In genomic region chr17:11854571-11854970, GRCm38 (mm10) we compare ENCODE assay signal across 17 mouse cellular contexts.
DNase-seq lines count a peak whose midpoint lies in the region; ATAC-seq lines count a peak whose summit lies in the region.
"Had no signal": no experiment of that assay in that cellular context is flagged by ENCODE, and none has a peak within 500 bp of the region (broad histone marks: within the 10 kb centered on the region; RNA-seq: fewer than 3 reads in every experiment).

No protein-coding gene starts in this region.

- no peaks in the 10 kb centered on the region for H3K36me3 ChIP-seq in heart, embryonic 10.5 days
- no peaks in the 10 kb centered on the region for H3K36me3 ChIP-seq in liver, embryonic 11.5 days (ENCODE audit: control insufficient read depth, insufficient read depth, low read length)
- H3K36me3 ChIP-seq: embryonic facial prominence, embryonic 12.5 days; hindbrain, embryonic 13.5 days had no signal

- no peak overlapping the region for H3K4me2 ChIP-seq in liver, embryonic 11.5 days
- H3K4me2 ChIP-seq: embryonic facial prominence, embryonic 12.5 days; forebrain, embryonic 13.5 days; hindbrain, embryonic 13.5 days had no signal

- WGBS in heart, embryonic 10.5 days: 83% methylated on average over 10 of the region's 10 CpGs
- WGBS in liver, embryonic 11.5 days: 78% methylated on average over 10 of the region's 10 CpGs

- H3K4me1 ChIP-seq in heart, embryonic 10.5 days: no peaks in the 10 kb centered on the region
- H3K4me1 ChIP-seq in liver, embryonic 11.5 days (replicated peaks; ENCODE audit: control insufficient read depth, insufficient read depth, low read length): no peaks in the 10 kb centered on the region
- H3K4me1 ChIP-seq: forebrain, embryonic 13.5 days; hindbrain, embryonic 13.5 days had no signal

- peak; percentile 24 for DNase-seq in heart, embryonic 10.5 days (ENCODE audit: low spot score)
- DNase-seq in heart, postnatal 10 days: no peak
- DNase-seq in liver, embryonic 11.5 days (ENCODE audit: low spot score): peak; percentile 20
- DNase-seq in liver: no peak
- peak; percentile 32 to 52 for DNase-seq in kidney, postnatal 36 days
- DNase-seq in layer of hippocampus, postnatal 25 days (ENCODE audit: extremely low spot score in 1 of 2, low spot score in 1 of 2): no peak
- DNase-seq: adrenal gland, postnatal 14 days; cerebellum, adult 11-12 months; cerebellum, adult 9-10 months; cerebellum, postnatal 25 days; forebrain, postnatal 0 days; gastrocnemius, postnatal 14 days; heart, postnatal 14 days had no signal

- no peak overlapping the region for H3K27ac ChIP-seq in heart, embryonic 10.5 days
- no peak overlapping the region for H3K27ac ChIP-seq in liver, embryonic 11.5 days (ENCODE audit: low read depth, low read length)
- H3K27ac ChIP-seq: embryonic facial prominence, embryonic 12.5 days; forebrain, embryonic 13.5 days; hindbrain, embryonic 13.5 days had no signal

- intact Hi-C loops in heart, postnatal 10 days (cut with DNase I): no loop called here

- no peaks in the 10 kb centered on the region for H3K9me3 ChIP-seq in heart, embryonic 10.5 days
- H3K9me3 ChIP-seq in liver, embryonic 11.5 days (ENCODE audit: control insufficient read depth, low read length): no peaks in the 10 kb centered on the region
- H3K9me3 ChIP-seq: embryonic facial prominence, embryonic 12.5 days; forebrain, embryonic 13.5 days; hindbrain, embryonic 13.5 days had no signal

- no peak overlapping the region for H3K4me3 ChIP-seq in heart, embryonic 10.5 days
- no peak overlapping the region for H3K4me3 ChIP-seq in liver, embryonic 11.5 days (ENCODE audit: low read depth, low read length)
- H3K4me3 ChIP-seq: embryonic facial prominence, embryonic 12.5 days; forebrain, embryonic 13.5 days; hindbrain, embryonic 13.5 days had no signal

- ATAC-seq in liver, embryonic 11.5 days (replicated peaks; ENCODE audit: low FRiP score): no peak
- no peak for ATAC-seq in erythroblast, adult 5-6 weeks (replicated peaks; ENCODE audit: low FRiP score, poor library complexity, severe bottlenecking)
- ATAC-seq: forebrain, embryonic 13.5 days; forebrain, postnatal 0 days had no signal

- H3K27me3 ChIP-seq in heart, embryonic 10.5 days (ENCODE audit: insufficient read depth, poor library complexity, severe bottlenecking): no peaks in the 10 kb centered on the region
- no peaks in the 10 kb centered on the region for H3K27me3 ChIP-seq in liver, embryonic 11.5 days (replicated peaks; ENCODE audit: control insufficient read depth, insufficient read depth, low read length)
- H3K27me3 ChIP-seq: embryonic facial prominence, embryonic 12.5 days; forebrain, embryonic 13.5 days; hindbrain, embryonic 13.5 days had no signal

- no peak overlapping the region for H3K9ac ChIP-seq in liver, embryonic 11.5 days (ENCODE audit: low read depth, low read length)
- H3K9ac ChIP-seq: embryonic facial prominence, embryonic 12.5 days; forebrain, embryonic 13.5 days; forebrain, postnatal 0 days; hindbrain, embryonic 13.5 days had no signal

Comparison
In these comparisons a context has a peak if more than half of its experiments do, and no peak if none do; other contexts are left out.
1. DNase-seq: peak in heart, embryonic 10.5 days (single experiment), liver, embryonic 11.5 days (single experiment) and kidney, postnatal 36 days (2 of 2); none in heart, postnatal 10 days (0 of 2), liver (single experiment) and layer of hippocampus, postnatal 25 days (0 of 2).